Mouse (Mus musculus): ENCODE data around the gene Hand1.

Hand1 gene

GRCm38 (mm10) chr11:57837861-57838680 lies 5.5 kb upstream of the Hand1 start:
- no peak for DNase-seq (ENCODE audit: low read depth, low spot score)
- peaks cover 2% of the 10 kb centered on the region; the same call in 1 of the 2 replicates for H3K27me3 ChIP-seq (ENCODE audit: control insufficient read depth, insufficient read depth, low read length, poor library complexity, severe bottlenecking)
- H3K36me3 ChIP-seq (ENCODE audit: control insufficient read depth, insufficient read depth, low read length, poor library complexity, severe bottlenecking) = no peaks in the 10 kb centered on the region

- peaks cover 2% of the 10 kb centered on the region; the same call in 1 of the 2 replicates for H3K27me3 ChIP-seq (ENCODE audit: control insufficient read depth, insufficient read depth, low read length, poor library complexity, severe bottlenecking)
- no peaks in the 10 kb centered on the region for H3K36me3 ChIP-seq (ENCODE audit: control insufficient read depth, insufficient read depth, low read length, poor library complexity, severe bottlenecking)
- no peak for DNase-seq (ENCODE audit: low read depth, low spot score)
Measured at GRCm38 (mm10) chr11:57836872-57837680, 4.5 kb upstream of the Hand1 start.

GRCm38 (mm10) chr11:57836401-57836800 lies 3.8 kb upstream of the Hand1 start:
- Histone ChIP-seq H3K36me3 (ENCODE audit: control insufficient read depth, insufficient read depth, low read length, poor library complexity, severe bottlenecking) (no peaks in the 10 kb centered on the region), H3K27me3 (ENCODE audit: control insufficient read depth, insufficient read depth, low read length, poor library complexity, severe bottlenecking) (peaks cover 2% of the 10 kb centered on the region; the same call in 1 of the 2 replicates)
- no peak for DNase-seq (ENCODE audit: low read depth, low spot score)

GRCm38 (mm10) chr11:57835931-57836330 lies 3.3 kb upstream of the Hand1 start:
- H3K27me3 ChIP-seq (ENCODE audit: control insufficient read depth, insufficient read depth, low read length, poor library complexity, severe bottlenecking) = peaks cover 2% of the 10 kb centered on the region; the same call in 1 of the 2 replicates
- no peak for DNase-seq (ENCODE audit: low read depth, low spot score)

GRCm38 (mm10) chr11:57835331-57835730 lies 2.7 kb upstream of the Hand1 start:
- Histone ChIP-seq H3K36me3 (ENCODE audit: control insufficient read depth, insufficient read depth, low read length, poor library complexity, severe bottlenecking) (no peaks in the 10 kb centered on the region), H3K27me3 (ENCODE audit: control insufficient read depth, insufficient read depth, low read length, poor library complexity, severe bottlenecking) (peaks cover 2% of the 10 kb centered on the region; the same call in 1 of the 2 replicates)
- DNase-seq (ENCODE audit: low read depth, low spot score) = no peak

More at GRCm38 (mm10) chr11:57835931-57836330, 3.3 kb upstream of the Hand1 start:
- no peaks in the 10 kb centered on the region for H3K36me3 ChIP-seq (ENCODE audit: control insufficient read depth, insufficient read depth, low read length, poor library complexity, severe bottlenecking)

- peaks cover 2% of the 10 kb centered on the region; the same call in 1 of the 2 replicates for H3K27me3 ChIP-seq (ENCODE audit: control insufficient read depth, insufficient read depth, low read length, poor library complexity, severe bottlenecking)
- no peaks in the 10 kb centered on the region for H3K36me3 ChIP-seq (ENCODE audit: control insufficient read depth, insufficient read depth, low read length, poor library complexity, severe bottlenecking)
- DNase-seq (ENCODE audit: low read depth, low spot score) = no peak
Measured at GRCm38 (mm10) chr11:57834031-57834430, 1.4 kb upstream of the Hand1 start.

- Histone ChIP-seq H3K27me3 (ENCODE audit: control insufficient read depth, insufficient read depth, low read length, poor library complexity, severe bottlenecking) (peaks cover 2% of the 10 kb centered on the region; the same call in 1 of the 2 replicates), H3K36me3 (ENCODE audit: control insufficient read depth, insufficient read depth, low read length, poor library complexity, severe bottlenecking) (no peaks in the 10 kb centered on the region)
- DNase-seq (ENCODE audit: low read depth, low spot score) = no peak
Measured at GRCm38 (mm10) chr11:57833296-57833977, 819 bp upstream of the Hand1 start.

- no peak for DNase-seq (ENCODE audit: low read depth, low spot score)
- Histone ChIP-seq H3K27me3 (ENCODE audit: control insufficient read depth, insufficient read depth, low read length, poor library complexity, severe bottlenecking) (peaks cover 2% of the 10 kb centered on the region; the same call in 1 of the 2 replicates), H3K36me3 (ENCODE audit: control insufficient read depth, insufficient read depth, low read length, poor library complexity, severe bottlenecking) (no peaks in the 10 kb centered on the region)
Measured at GRCm38 (mm10) chr11:57831861-57832260, 757 bp downstream of the Hand1 start.

GRCm38 (mm10) chr11:57831281-57831781 lies 1.3 kb downstream of the Hand1 start:
- peaks cover 2% of the 10 kb centered on the region; the same call in 1 of the 2 replicates for H3K27me3 ChIP-seq (ENCODE audit: control insufficient read depth, insufficient read depth, low read length, poor library complexity, severe bottlenecking)
- DNase-seq (ENCODE audit: low read depth, low spot score) = no peak
- H3K36me3 ChIP-seq (ENCODE audit: control insufficient read depth, insufficient read depth, low read length, poor library complexity, severe bottlenecking) = no peaks in the 10 kb centered on the region

- Histone ChIP-seq H3K27me3 (ENCODE audit: control insufficient read depth, insufficient read depth, low read length, poor library complexity, severe bottlenecking) (no peaks in the 10 kb centered on the region), H3K36me3 (ENCODE audit: control insufficient read depth, insufficient read depth, low read length, poor library complexity, severe bottlenecking) (no peaks in the 10 kb centered on the region)
- no peak for DNase-seq (ENCODE audit: low read depth, low spot score)
Measured at GRCm38 (mm10) chr11:57829871-57830775, 2.5 kb downstream of the Hand1 start.

- no peaks in the 10 kb centered on the region for H3K27me3 ChIP-seq (ENCODE audit: control insufficient read depth, insufficient read depth, low read length, poor library complexity, severe bottlenecking)
- no peaks in the 10 kb centered on the region for H3K36me3 ChIP-seq (ENCODE audit: control insufficient read depth, insufficient read depth, low read length, poor library complexity, severe bottlenecking)
Measured at GRCm38 (mm10) chr11:57828955-57829870, 3.4 kb downstream of the Hand1 start.

GRCm38 (mm10) chr11:57827915-57828545 lies 4.6 kb downstream of the Hand1 start:
- DNase-seq (ENCODE audit: low read depth, low spot score) = peak; percentile 36
- H3K27me3 ChIP-seq (ENCODE audit: control insufficient read depth, insufficient read depth, low read length, poor library complexity, severe bottlenecking) = no peaks in the 10 kb centered on the region
- H3K36me3 ChIP-seq (ENCODE audit: control insufficient read depth, insufficient read depth, low read length, poor library complexity, severe bottlenecking) = no peaks in the 10 kb centered on the region

More at GRCm38 (mm10) chr11:57828955-57829870, 3.4 kb downstream of the Hand1 start:
- no peak for DNase-seq (ENCODE audit: low read depth, low spot score)

Measured in splenic B cell, adult 2 months (primary cell).